Mouse (Mus musculus) MEL-GATA-1-ER (cell line): ENCODE measurements around the gene Qdpr.

Experiments
- DNase-seq: peaks from one replicate; pipeline ENCODE4 v3.0.0-alpha.2; 2012; ENCODE audit warnings: low read depth; ENCODE audit errors: extremely low read depth

The Qdpr gene

DNA sequence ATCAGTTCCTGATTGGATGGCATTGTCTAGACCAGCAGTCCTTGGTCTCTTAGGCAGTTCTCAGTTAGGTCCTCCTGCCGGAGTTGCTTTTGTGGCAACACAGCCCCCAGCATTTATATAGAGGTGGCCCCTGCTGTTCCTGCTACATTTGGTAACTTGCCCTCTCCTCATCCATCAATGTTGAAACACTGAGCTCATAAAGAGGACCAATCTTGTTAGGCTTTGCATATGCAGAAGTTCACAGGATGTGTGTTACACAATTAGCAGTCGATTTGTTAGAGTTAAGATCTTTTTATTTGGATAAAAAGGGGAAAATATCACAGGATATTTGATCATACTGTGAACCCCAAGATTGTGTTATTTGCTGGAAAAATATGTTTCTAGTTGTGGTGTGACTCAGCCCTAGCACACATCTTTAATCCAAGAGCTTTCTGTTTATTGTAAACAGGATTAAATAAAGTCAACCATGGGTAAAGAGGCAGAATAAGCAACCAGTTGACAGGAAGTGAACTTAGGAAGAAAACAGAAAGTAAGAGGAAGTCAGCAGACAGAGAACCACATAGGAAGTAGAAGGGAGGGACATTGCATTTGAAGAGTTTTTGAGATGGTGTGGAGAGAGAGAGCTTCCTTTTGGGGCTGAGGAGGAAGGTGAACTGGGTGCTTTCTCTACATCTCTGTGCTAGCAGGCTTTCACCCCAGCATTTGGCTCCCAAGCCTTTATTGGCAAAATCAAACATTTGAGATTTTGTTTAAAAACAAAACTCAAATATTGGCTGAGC lies 65.8 kb downstream of the Qdpr start:
- no peak for DNase-seq
